Mouse (Mus musculus) adipocyte (in vitro differentiated cells): ENCODE measurements at regions not wholly inside any gene's neighbourhood (a gene's known extent, or its start where the extent isn't known, plus 50 kb on each side); places are given as distances from the start of the nearest gene placed in this dataset.

Source experiments
- DNase-seq: peaks from one replicate; pipeline ENCODE4 v3.0.0-alpha.2; 2016; ENCODE audit warnings: low spot score

DNA sequence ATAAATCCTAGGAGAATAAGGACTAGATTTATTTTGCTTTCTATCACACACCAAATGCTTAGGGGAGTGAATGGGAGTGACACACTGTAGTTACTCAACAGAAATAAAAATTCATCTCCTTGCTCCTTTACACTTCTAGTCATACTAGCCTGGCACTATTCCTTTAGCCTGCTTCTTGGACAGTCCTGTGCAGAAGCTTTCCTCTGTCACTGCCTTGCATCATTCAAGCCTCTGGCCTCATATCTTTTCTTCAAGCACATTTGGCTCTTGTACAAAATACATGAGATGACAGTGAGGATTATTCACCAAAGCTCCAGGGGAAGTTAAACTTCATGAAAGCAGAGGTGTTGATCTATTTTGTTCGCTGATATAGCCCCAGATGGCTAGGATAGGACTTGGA lies 69.5 kb upstream of the Dgkk start:
- DNase-seq: peak; percentile 21
